Mouse (Mus musculus) thymus, adult 2 months (tissue): ENCODE measurements at regions not wholly inside any gene's neighbourhood (a gene's known extent, or its start where the extent isn't known, plus 50 kb on each side); places are given as distances from the start of the nearest gene placed in this dataset.

ENCODE experiments used
- DNase-seq: peaks from one replicate; pipeline ENCODE4 v3.0.0; 2021
- H3K27ac ChIP-seq: fragments of 200-500 bp; 2 replicates; pipeline ENCODE4 v1.5.1; 2012; ENCODE audit warnings: low read length, control low read depth; ENCODE audit not compliant: control insufficient read depth, insufficient read depth
- H3K27me3 ChIP-seq: fragments of 200-500 bp; 2 replicates; pipeline ENCODE4 v1.6.1; 2012; ENCODE audit warnings: mild to moderate bottlenecking, low read length, moderate library complexity, mixed read lengths; ENCODE audit not compliant: control insufficient read depth, insufficient read depth
- H3K36me3 ChIP-seq: fragments of 200-500 bp; 2 replicates; pipeline ENCODE4 v1.6.1; 2012; ENCODE audit warnings: mild to moderate bottlenecking, low read length, moderate library complexity; ENCODE audit not compliant: control insufficient read depth, insufficient read depth
- H3K4me1 ChIP-seq: fragments of 200-500 bp; replicated peaks from 2 replicates; pipeline ENCODE4 v1.6.1; 2012; ENCODE audit warnings: low read length; ENCODE audit not compliant: control insufficient read depth, insufficient read depth
- H3K4me3 ChIP-seq: fragments of 200-500 bp; 2 replicates; pipeline ENCODE4 v1.5.1; 2012; ENCODE audit warnings: mild to moderate bottlenecking, low read length, control low read depth, moderate library complexity; ENCODE audit not compliant: control insufficient read depth, insufficient read depth
- CTCF ChIP-seq: fragments of 200-500 bp; IDR thresholded peaks from 2 replicates; pipeline ENCODE4 v1.5.1; 2012; ENCODE audit warnings: mild to moderate bottlenecking, control low read depth, low read length, moderate library complexity, borderline replicate concordance; ENCODE audit not compliant: control insufficient read depth, poor library complexity, insufficient read depth; ENCODE audit errors: extremely low read depth
- POLR2A ChIP-seq: fragments of 200-500 bp; IDR thresholded peaks from 2 replicates; pipeline ENCODE4 v1.6.1; 2012; ENCODE audit warnings: mild to moderate bottlenecking, low read length, control low read depth, moderate library complexity; ENCODE audit not compliant: control insufficient read depth, poor library complexity, insufficient read depth; ENCODE audit errors: extremely low read depth
- WGBS: fragments of 180-500 bp; shearing (Covaris S2); methylation state at CpG from one replicate; pipeline ENCODE4 v1.1.7; 2018; 5-methylcytosine and 5-hydroxymethylcytosine counted together

DNA sequence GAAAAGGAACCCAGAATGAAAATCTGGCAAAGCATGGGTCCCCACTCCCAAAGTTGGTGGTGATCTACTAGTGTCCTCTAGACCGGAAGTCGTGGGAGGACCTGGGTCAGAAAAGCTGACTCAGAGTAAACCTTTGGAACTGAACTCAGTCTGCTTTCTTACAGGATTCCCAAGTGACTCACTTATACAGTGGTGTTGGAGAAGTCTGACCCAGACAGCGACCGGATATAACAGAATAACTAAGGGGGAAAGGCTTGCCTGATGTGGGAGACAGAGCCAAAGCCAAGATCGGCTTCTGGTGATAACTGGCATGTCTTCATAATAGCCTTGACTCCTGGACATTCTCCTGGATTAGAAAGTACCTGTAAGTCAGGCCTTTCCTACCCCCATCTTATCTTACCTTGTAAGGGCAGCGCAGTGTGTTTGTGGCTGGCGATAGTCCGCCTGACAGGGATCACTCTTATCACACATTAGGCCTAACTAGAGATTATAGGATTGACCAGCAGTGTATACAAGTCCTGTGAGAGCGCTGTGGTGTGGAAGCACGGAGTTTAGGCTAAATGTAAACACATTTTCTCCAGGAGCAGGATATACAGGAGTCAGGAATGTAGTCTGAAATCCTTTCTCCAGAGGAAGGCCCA lies 150.4 kb downstream of the Gm19410 start:
- no peaks in the 10 kb centered on the region for H3K4me1 ChIP-seq
- H3K27me3 ChIP-seq, result no peaks in the 10 kb centered on the region
- no peak overlapping the region for H3K4me3 ChIP-seq
- WGBS, result 92% methylated on average over 10 of the region's 10 CpGs
- TF ChIP-seq POLR2A, result no peak
- TF ChIP-seq CTCF, result no peak
- no peak overlapping the region for H3K27ac ChIP-seq
- DNase-seq, result no peak
- H3K36me3 ChIP-seq, result no peaks in the 10 kb centered on the region

DNA sequence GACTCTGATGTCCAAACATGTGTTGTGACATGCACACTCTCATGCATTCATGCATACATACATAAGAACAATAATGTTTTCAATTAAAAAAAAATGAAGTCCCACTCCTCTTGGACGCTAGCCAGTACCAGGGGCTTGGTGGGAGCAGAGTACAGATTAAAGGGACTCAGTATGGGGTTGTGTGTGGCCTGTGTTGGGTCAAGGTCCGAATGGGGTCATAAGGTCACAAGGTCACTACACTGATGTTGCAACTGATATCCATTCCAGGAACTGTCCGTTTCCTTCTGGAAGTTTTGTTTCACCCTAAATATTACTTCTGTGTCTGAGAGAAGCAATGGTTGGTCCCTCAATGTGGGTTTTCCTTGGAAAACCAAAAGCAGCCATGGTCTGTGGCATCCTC lies 152.0 kb downstream of the Gm19410 start:
- H3K27me3 ChIP-seq, result no peaks in the 10 kb centered on the region
- no peak overlapping the region for H3K4me3 ChIP-seq
- H3K36me3 ChIP-seq, result no peaks in the 10 kb centered on the region
- 90% methylated on average over 3 of the region's 3 CpGs for WGBS
- H3K27ac ChIP-seq, result no peak overlapping the region
- no peaks in the 10 kb centered on the region for H3K4me1 ChIP-seq
- TF ChIP-seq CTCF (no peak), POLR2A (no peak)
- no peak for DNase-seq

DNA sequence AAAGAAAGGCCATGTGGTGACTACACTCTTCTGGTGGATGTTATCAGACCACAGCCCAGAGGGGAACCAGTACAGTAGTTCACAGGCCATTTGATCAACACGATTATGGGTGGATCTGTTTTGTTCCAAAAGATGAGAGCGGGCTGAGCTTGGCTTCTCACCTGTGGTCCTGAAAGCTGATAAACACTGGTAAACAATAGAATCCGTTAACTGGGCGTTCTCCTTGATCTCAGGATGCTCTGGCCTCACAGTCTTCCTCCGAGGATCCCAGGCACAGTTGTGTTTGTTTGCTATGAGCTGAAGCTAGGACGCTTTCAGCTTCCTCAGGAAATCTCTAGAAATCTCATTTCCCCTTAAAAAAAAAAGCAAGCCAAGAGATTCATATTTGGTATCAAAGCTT lies 153.9 kb downstream of the Gm19410 start:
- H3K36me3 ChIP-seq, result no peaks in the 10 kb centered on the region
- H3K27ac ChIP-seq, result no peak overlapping the region
- 67% methylated on average over 6 of the region's 6 CpGs for WGBS
- H3K4me3 ChIP-seq, result no peak overlapping the region
- H3K27me3 ChIP-seq, result no peaks in the 10 kb centered on the region
- TF ChIP-seq POLR2A, result no peak
- TF ChIP-seq CTCF, result no peak
- DNase-seq, result no peak
- no peaks in the 10 kb centered on the region for H3K4me1 ChIP-seq

DNA sequence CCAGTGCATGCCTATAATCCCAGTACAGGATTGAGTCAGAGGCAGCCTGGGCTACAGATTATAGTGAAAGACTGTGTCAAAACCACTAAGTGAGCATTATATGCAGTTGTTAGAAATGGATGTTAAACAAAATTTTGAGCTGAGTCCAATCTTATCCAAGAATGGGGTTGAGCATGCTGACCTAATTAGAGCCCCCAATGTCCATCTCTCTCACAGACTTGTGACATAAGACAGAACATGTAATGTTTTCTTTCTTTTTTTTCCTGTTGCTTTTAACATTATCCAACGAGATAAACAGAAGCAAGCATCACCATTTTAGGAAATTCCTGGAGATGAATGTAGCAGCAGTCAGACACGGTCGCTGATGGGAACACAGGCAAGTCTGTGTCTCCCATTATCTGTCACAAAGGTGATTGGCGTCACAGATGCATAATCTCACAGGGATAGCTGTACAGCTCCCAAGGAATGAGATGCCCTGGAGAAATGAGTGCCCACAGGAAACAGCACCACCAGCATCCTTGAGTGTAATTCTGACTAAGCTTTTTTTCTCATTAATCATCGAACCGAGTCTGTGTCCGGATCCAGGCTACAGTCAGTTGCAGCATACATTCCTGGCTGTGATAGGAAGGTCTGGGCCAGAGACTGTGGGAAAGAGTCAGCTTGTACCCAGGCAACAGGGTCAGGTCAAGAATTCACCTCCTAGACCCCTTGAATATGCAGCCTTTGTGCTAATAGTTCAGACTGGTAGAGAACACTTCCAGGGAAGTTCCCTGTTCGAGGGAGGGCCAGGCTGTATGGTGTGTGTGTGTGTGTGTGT lies 154.5 kb downstream of the Gm19410 start:
- Histone ChIP-seq H3K4me1 (no peaks in the 10 kb centered on the region), H3K27ac (no peak overlapping the region), H3K27me3 (no peaks in the 10 kb centered on the region), H3K4me3 (no peak overlapping the region), H3K36me3 (no peaks in the 10 kb centered on the region)
- 81% methylated on average over 8 of the region's 8 CpGs for WGBS
- no peak for DNase-seq
- no peak for TF ChIP-seq POLR2A
- no peak for TF ChIP-seq CTCF

DNA sequence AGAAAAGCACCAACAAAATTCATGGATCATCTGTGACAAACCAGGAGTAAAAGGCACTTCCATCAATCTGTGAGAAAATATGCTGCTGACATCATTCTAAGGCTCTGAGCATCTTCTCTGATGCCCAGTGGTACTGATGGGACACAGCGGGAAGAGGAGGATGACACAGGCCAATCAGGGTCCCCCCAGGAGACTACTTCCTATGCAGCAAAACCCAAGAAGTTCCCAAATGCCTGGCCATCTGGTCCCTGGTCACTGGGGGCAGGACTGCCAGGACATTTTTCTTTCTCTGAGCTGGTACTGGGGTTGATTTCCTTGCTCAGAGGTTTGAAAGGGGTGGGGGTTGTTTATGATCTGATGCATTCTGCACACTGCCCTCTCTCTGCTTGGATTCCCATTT lies 158.4 kb downstream of the Gm19410 start:
- Histone ChIP-seq H3K4me1 (no peaks in the 10 kb centered on the region), H3K36me3 (no peaks in the 10 kb centered on the region), H3K27me3 (no peaks in the 10 kb centered on the region), H3K4me3 (no peak overlapping the region), H3K27ac (no peak overlapping the region)
- TF ChIP-seq POLR2A (no peak), CTCF (no peak)
- WGBS, result 97% methylated on average over 1 of the region's 1 CpGs
- DNase-seq, result no peak

DNA sequence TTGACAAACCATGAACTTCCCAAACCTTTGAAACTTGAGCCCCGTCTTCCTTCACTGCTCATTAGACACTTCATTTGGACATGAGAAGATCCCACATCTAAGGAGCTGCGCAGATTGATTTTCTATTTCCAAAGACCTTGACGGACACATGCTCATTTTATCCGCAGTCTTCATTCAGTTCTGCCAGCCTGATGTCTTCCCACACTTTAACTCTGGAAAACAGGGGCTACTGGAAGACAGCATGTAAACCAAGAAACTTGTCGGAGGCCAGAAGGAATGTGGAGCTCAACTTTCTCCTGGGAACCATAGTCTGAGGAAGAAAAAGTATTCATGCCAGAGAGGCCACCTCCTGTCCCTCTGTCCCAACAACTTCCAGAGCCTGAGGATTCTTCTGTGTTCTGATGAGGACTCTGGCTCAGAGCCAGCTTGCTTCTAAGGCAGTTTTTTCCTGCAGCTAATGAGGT lies 161.8 kb downstream of the Gm19410 start:
- Histone ChIP-seq H3K27me3 (no peaks in the 10 kb centered on the region), H3K27ac (no peak overlapping the region), H3K36me3 (no peaks in the 10 kb centered on the region), H3K4me3 (no peak overlapping the region), H3K4me1 (no peaks in the 10 kb centered on the region)
- 94% methylated on average over 5 of the region's 5 CpGs for WGBS
- TF ChIP-seq POLR2A (no peak), CTCF (no peak)
- DNase-seq, result no peak
